Comparison of ENCODE assay signal across 9 mouse cellular contexts in genomic region chr10:88056950-88057649, GRCm38 (mm10). TPM values are rescaled to one million over a fixed set of nuclear protein-coding genes. Genes with fewer than 3 reads are reported as not detected.
A peak's percentile ranks its signal among the peaks of the same experiment; 100 is the strongest.
DNase-seq lines count a peak whose midpoint lies in the region; ATAC-seq and TF ChIP-seq lines count a peak whose summit lies in the region.
"Had no signal": no experiment of that assay in that cellular context is flagged by ENCODE, and none has a peak within 500 bp of the region (broad histone marks: within the 10 kb centered on the region; RNA-seq: fewer than 3 reads in every experiment).

No protein-coding gene starts in this region.

- 61% methylated on average over 14 of the region's 14 CpGs for WGBS in liver, postnatal 0 days (ENCODE audit: insufficient replicate concordance)
- WGBS in liver, embryonic 12.5 days (ENCODE audit: insufficient replicate concordance), result 61% methylated on average over 14 of the region's 14 CpGs
- 76% methylated on average over 14 of the region's 14 CpGs for WGBS in kidney, embryonic 15.5 days

- H3K27ac ChIP-seq in liver, postnatal 0 days (ENCODE audit: low read depth), result no peak overlapping the region
- no peak overlapping the region for H3K27ac ChIP-seq in liver, embryonic 12.5 days
- no peak overlapping the region for H3K27ac ChIP-seq in kidney, embryonic 15.5 days
- H3K27ac ChIP-seq: heart, embryonic 13.5 days had no signal

- no peak overlapping the region for H3K9ac ChIP-seq in liver, postnatal 0 days (replicated peaks)
- no peak overlapping the region for H3K9ac ChIP-seq in liver, embryonic 12.5 days
- H3K9ac ChIP-seq in kidney, embryonic 15.5 days, result no peak overlapping the region
- H3K9ac ChIP-seq: heart, embryonic 13.5 days had no signal

- H3K9me3 ChIP-seq in liver, postnatal 0 days (ENCODE audit: low read length), result no peaks in the 10 kb centered on the region
- H3K9me3 ChIP-seq in liver, embryonic 12.5 days (replicated peaks), result no peaks in the 10 kb centered on the region
- H3K9me3 ChIP-seq in kidney, embryonic 15.5 days (replicated peaks), result no peaks in the 10 kb centered on the region
- H3K9me3 ChIP-seq: heart, embryonic 13.5 days had no signal

- H3K4me1 ChIP-seq in liver, postnatal 0 days (ENCODE audit: insufficient read depth), result no peaks in the 10 kb centered on the region
- H3K4me1 ChIP-seq in liver, embryonic 12.5 days, result no peaks in the 10 kb centered on the region
- H3K4me1 ChIP-seq in kidney, embryonic 15.5 days, result no peaks in the 10 kb centered on the region
- H3K4me1 ChIP-seq: heart, embryonic 13.5 days had no signal

- ATAC-seq in liver, postnatal 0 days, result no peak
- ATAC-seq in liver, embryonic 12.5 days, result no peak
- ATAC-seq in kidney, embryonic 15.5 days (replicated peaks; ENCODE audit: low FRiP score), result no peak

- intact Hi-C loops in left cerebral cortex, postnatal 14 days (cut with DNase I), result no loop called here

- no peak overlapping the region for H3K4me2 ChIP-seq in liver, postnatal 0 days (ENCODE audit: low read depth, low read length)
- H3K4me2 ChIP-seq in liver, embryonic 12.5 days, result no peak overlapping the region
- H3K4me2 ChIP-seq in kidney, embryonic 15.5 days, result no peak overlapping the region
- H3K4me2 ChIP-seq: heart, embryonic 13.5 days had no signal

- no peak overlapping the region for H3K4me3 ChIP-seq in liver, postnatal 0 days (ENCODE audit: low read depth, low read length)
- no peak overlapping the region for H3K4me3 ChIP-seq in liver, embryonic 12.5 days
- H3K4me3 ChIP-seq in kidney, embryonic 15.5 days (replicated peaks), result no peak overlapping the region
- H3K4me3 ChIP-seq: heart, embryonic 13.5 days had no signal

- no peak for DNase-seq in liver, postnatal 0 days
- DNase-seq in frontal cortex, postnatal 36 days (ENCODE audit: low spot score in 2 of 2), result peak; percentile 3 to 44
- peak; percentile 20 to 44 for DNase-seq in left cerebral cortex, postnatal 14 days (ENCODE audit: low spot score in 2 of 2)
- peak; percentile 48 for DNase-seq in skeletal muscle tissue, adult 2 months (ENCODE audit: low read depth, low spot score)
- DNase-seq in retina, embryonic 14.5 days (ENCODE audit: low spot score), result no peak

- no peaks in the 10 kb centered on the region for H3K36me3 ChIP-seq in liver, postnatal 0 days (replicated peaks; ENCODE audit: insufficient read depth, low read length)
- no peaks in the 10 kb centered on the region for H3K36me3 ChIP-seq in liver, embryonic 12.5 days
- no peaks in the 10 kb centered on the region for H3K36me3 ChIP-seq in kidney, embryonic 15.5 days
- H3K36me3 ChIP-seq: heart, embryonic 13.5 days had no signal

- no peak for TF ChIP-seq EP300 in liver, postnatal 0 days (IDR thresholded peaks at IDR 0.05; ENCODE audit: low read depth)

- H3K27me3 ChIP-seq in liver, postnatal 0 days (ENCODE audit: insufficient read depth, low read length), result no peaks in the 10 kb centered on the region
- no peaks in the 10 kb centered on the region for H3K27me3 ChIP-seq in liver, embryonic 12.5 days (replicated peaks)
- H3K27me3 ChIP-seq in kidney, embryonic 15.5 days, result no peaks in the 10 kb centered on the region
- H3K27me3 ChIP-seq: heart, embryonic 13.5 days had no signal

- TF ChIP-seq CTCF in liver, postnatal 0 days (IDR thresholded peaks at IDR 0.05; ENCODE audit: low read depth), result peak; percentile 13; the same call in 1 of the 2 replicates

RNA-seq across cellular contexts. Expression of gene Pmch, which starts 33.8 kb away (rescaled TPM):
- 0.31 TPM in 1 of 2 replicates, not detected in the other for polyA plus RNA-seq in liver, postnatal 0 days (2015; fragmentation: Nextera tagmentation; extraction: Ambion mirVana)
- polyA plus RNA-seq in liver, embryonic 12.5 days (2016; fragmentation: Nextera tagmentation; extraction: Ambion mirVana), result 0.77 and 1.0 TPM in 2 replicates
- not detected for total RNA-seq in left cerebral cortex, postnatal 14 days (2021)
- polyA plus RNA-seq in kidney, embryonic 15.5 days (2015; fragmentation: Nextera tagmentation; extraction: Ambion mirVana), result 0.31 and 0.53 TPM in 2 replicates
- polyA plus RNA-seq: testis, adult 2 months had no signal

Comparison
In these comparisons a context has a peak if more than half of its experiments do, and no peak if none do; other contexts are left out.
1. DNase-seq: peak in frontal cortex, postnatal 36 days (2 of 2), left cerebral cortex, postnatal 14 days (2 of 2) and skeletal muscle tissue, adult 2 months (single experiment); none in liver, postnatal 0 days (single experiment) and retina, embryonic 14.5 days (single experiment).